Mouse (Mus musculus) heart, adult 2 months (tissue): Measurements from ENCODE around the gene Camk2b.

Experiments used
- CTCF ChIP-seq: fragments of 200-600 bp; IDR thresholded peaks from 2 replicates; pipeline ENCODE4 v1.8.1; 2022; ENCODE audit warnings: antibody characterized with exemption, mild to moderate bottlenecking, moderate library complexity
- POLR2A ChIP-seq: fragments of 200-500 bp; IDR thresholded peaks from 2 replicates; pipeline ENCODE4 v1.6.1; 2011; ENCODE audit warnings: mild to moderate bottlenecking, low read depth, low read length, control low read depth; ENCODE audit not compliant: insufficient read depth

- TF ChIP-seq CTCF: no peak
- TF ChIP-seq POLR2A: no peak
Observed at GRCm38 (mm10) chr11:6075618-6076066, 9.5 kb upstream of the Camk2b start.
